Mouse (Mus musculus): ENCODE results near the gene Gm49318. TPM values are rescaled to one million over a fixed set of nuclear protein-coding genes. Genes with fewer than 3 reads are reported as not detected.
"Not testable (repeated sequence)": the region's sequence is repeated elsewhere in the genome, so short reads cannot be mapped to it uniquely, and the experiment has no call there.

Gene Gm49318
- polyA plus RNA-seq, 1 experiment from 2014 or later, result not detected

DNA sequence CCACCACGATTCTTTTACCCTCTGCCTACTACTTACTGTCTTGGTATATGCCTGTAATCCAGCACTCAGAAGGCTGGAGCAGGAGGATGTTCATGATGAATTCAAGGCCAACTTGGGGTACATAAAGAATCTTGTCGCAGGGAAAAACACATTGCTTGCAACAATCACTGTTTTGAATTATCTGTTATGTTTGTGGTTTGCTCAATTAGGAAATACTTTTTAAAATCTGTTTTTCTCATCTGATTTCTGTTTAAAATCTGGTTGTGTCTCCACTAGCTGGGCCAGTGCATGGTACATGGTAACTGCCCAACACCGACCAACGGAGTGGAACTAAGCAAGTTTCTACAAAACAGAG, 13.6 kb upstream of the Gm49318 start:
- WGBS, result 37% methylated on average over 4 of the region's 4 CpGs
- ATAC-seq (ENCODE audit: low read depth), result no peak
- H3K36me3 ChIP-seq (ENCODE audit: control insufficient read depth, insufficient read depth, low read length), result no peaks in the 10 kb centered on the region
- peak overlapping the region; percentile 65 for H3K4me2 ChIP-seq (ENCODE audit: low read depth, low read length)
- peak overlapping the region; percentile 64 for H3K9ac ChIP-seq (replicated peaks; ENCODE audit: low read depth, low read length)
- peak overlapping the region; percentile 77 for H3K4me3 ChIP-seq (ENCODE audit: low read depth, low read length)
- H3K27ac ChIP-seq (ENCODE audit: low read depth, low read length), result no peak overlapping the region
- H3K27me3 ChIP-seq (ENCODE audit: control insufficient read depth, insufficient read depth, low read length), result no peaks in the 10 kb centered on the region
- peaks cover 6% of the 10 kb centered on the region for H3K4me1 ChIP-seq (ENCODE audit: control insufficient read depth, insufficient read depth, low read length)
- H3K9me3 ChIP-seq (ENCODE audit: control insufficient read depth, low read length), result no peaks in the 10 kb centered on the region

DNA sequence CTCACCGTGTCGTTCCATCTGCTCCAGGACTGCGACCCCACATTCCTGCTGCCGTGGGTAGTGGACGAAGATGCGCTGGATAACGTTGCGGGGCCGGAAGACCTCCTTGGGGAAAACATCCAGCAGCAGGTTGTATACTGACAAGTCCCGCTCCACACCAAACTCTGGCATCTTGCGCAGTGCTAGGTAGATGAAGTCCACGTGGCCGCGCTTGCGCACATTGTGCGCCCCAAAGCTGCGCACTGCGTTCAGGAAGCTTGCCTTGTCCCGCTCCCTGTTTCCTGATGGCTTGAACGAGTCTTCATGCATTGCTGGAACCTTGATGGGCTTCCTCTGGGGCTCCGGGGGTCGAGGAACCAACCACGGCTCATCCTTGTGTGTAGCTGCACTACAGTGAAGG, 5.2 kb upstream of the Gm49318 start:
- Histone ChIP-seq H3K4me1 (ENCODE audit: control insufficient read depth, insufficient read depth, low read length) (peaks cover 6% of the 10 kb centered on the region; the same call in 1 of the 2 replicates), H3K36me3 (ENCODE audit: control insufficient read depth, insufficient read depth, low read length) (no peaks in the 10 kb centered on the region), H3K9me3 (ENCODE audit: control insufficient read depth, low read length) (no peaks in the 10 kb centered on the region), H3K4me3 (ENCODE audit: low read depth, low read length) (no peak overlapping the region), H3K4me2 (ENCODE audit: low read depth, low read length) (no peak overlapping the region), H3K9ac (replicated peaks; ENCODE audit: low read depth, low read length) (no peak overlapping the region), H3K27ac (ENCODE audit: low read depth, low read length) (no peak overlapping the region), H3K27me3 (ENCODE audit: control insufficient read depth, insufficient read depth, low read length) (no peaks in the 10 kb centered on the region)
- WGBS, result 94% methylated on average over 23 of the region's 23 CpGs
- ATAC-seq (ENCODE audit: low read depth), result no peak

DNA sequence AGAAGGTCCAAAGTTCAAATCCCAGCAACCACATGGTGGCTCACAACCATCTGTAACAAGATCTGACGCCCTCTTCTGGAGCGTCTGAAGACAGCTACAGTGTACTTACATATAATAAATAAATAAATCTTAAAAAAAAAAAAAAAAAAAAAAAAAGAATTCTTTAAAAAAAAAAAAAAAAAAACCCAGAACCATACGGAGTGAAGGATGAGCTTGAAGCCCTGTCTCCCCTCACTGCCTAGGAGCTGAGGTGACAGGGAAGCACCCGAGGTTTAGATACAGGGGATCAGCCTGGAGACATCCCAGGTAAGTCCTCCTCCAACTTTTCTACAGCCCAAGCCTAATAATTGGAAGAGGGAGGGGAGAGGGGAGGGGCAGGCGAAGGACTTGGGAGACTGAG, 4.7 kb upstream of the Gm49318 start:
- not testable (repeated sequence) for H3K4me3 ChIP-seq (ENCODE audit: low read depth, low read length); ATAC-seq (ENCODE audit: low read depth); H3K9me3 ChIP-seq (ENCODE audit: control insufficient read depth, low read length); H3K4me1 ChIP-seq (ENCODE audit: control insufficient read depth, insufficient read depth, low read length); H3K27me3 ChIP-seq (ENCODE audit: control insufficient read depth, insufficient read depth, low read length); H3K4me2 ChIP-seq (ENCODE audit: low read depth, low read length); H3K36me3 ChIP-seq (ENCODE audit: control insufficient read depth, insufficient read depth, low read length); H3K9ac ChIP-seq (replicated peaks; ENCODE audit: low read depth, low read length); H3K27ac ChIP-seq (ENCODE audit: low read depth, low read length)
- WGBS, result 82% methylated on average over 5 of the region's 5 CpGs

GRCm38 (mm10) chr9:22072276-22072675, 1.2 kb upstream of the Gm49318 start:
- Histone ChIP-seq H3K36me3 (ENCODE audit: control insufficient read depth, insufficient read depth, low read length) (0 out of 2 replicates have a peak, but pooled peaks cover 6% of the 10 kb centered on the region), H3K9ac (replicated peaks; ENCODE audit: low read depth, low read length) (no peak overlapping the region), H3K27ac (ENCODE audit: low read depth, low read length) (no peak overlapping the region), H3K9me3 (ENCODE audit: control insufficient read depth, low read length) (no peaks in the 10 kb centered on the region), H3K4me3 (ENCODE audit: low read depth, low read length) (no peak overlapping the region), H3K4me1 (ENCODE audit: control insufficient read depth, insufficient read depth, low read length) (peaks cover 12% of the 10 kb centered on the region), H3K27me3 (ENCODE audit: control insufficient read depth, insufficient read depth, low read length) (no peaks in the 10 kb centered on the region), H3K4me2 (ENCODE audit: low read depth, low read length) (no peak overlapping the region)
- 95% methylated on average over 4 of the region's 4 CpGs for WGBS
- ATAC-seq (ENCODE audit: low read depth), result no peak

DNA sequence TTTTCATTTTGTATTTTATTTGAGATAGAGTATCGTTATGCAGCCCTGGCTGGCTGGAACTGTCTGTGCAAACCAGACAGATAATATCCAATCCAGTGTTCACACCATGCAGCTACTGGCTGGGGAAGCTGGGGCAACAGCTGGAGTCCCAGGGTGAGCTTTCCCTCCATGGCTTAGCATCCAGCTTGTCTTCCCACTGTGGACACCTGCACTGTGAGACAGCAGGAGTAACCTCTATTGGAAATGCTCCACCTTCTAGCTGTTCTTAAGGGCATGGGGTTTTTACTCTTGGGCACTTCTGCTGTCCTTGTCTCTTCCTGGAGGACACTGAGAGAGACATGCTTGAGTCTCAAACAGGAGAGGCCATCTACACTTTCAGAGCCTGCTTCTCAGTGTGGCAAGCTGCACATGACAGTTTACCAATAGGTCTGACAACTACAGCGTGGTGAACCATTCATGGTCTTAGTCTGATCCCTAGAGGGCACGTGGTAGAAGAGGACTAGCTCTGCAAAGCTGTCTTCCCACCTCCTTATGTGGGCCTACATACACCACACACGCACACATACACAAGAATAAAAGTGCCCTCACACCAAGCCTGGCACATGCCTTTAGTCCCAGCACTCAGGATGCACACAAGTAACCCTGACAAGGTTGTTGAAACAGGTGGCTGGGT, 1.0 kb downstream of the Gm49318 start:
- H3K9me3 ChIP-seq (ENCODE audit: control insufficient read depth, low read length), result no peaks in the 10 kb centered on the region
- no peaks in the 10 kb centered on the region for H3K27me3 ChIP-seq (ENCODE audit: control insufficient read depth, insufficient read depth, low read length)
- peaks cover 12% of the 10 kb centered on the region for H3K4me1 ChIP-seq (ENCODE audit: control insufficient read depth, insufficient read depth, low read length)
- peak overlapping the region; percentile 52 for H3K4me2 ChIP-seq (ENCODE audit: low read depth, low read length)
- ATAC-seq (ENCODE audit: low read depth), result peak; percentile 8; the same call in 1 of the 2 replicates
- H3K9ac ChIP-seq (replicated peaks; ENCODE audit: low read depth, low read length), result peak overlapping the region; percentile 94; the same call in 1 of the 2 replicates
- 77% methylated on average over 4 of the region's 4 CpGs for WGBS
- H3K27ac ChIP-seq (ENCODE audit: low read depth, low read length), result peak overlapping the region; percentile 98; the same call in 1 of the 2 replicates
- H3K4me3 ChIP-seq (ENCODE audit: low read depth, low read length), result peak overlapping the region; percentile 83
- H3K36me3 ChIP-seq (ENCODE audit: control insufficient read depth, insufficient read depth, low read length), result peaks cover 15% of the 10 kb centered on the region

DNA sequence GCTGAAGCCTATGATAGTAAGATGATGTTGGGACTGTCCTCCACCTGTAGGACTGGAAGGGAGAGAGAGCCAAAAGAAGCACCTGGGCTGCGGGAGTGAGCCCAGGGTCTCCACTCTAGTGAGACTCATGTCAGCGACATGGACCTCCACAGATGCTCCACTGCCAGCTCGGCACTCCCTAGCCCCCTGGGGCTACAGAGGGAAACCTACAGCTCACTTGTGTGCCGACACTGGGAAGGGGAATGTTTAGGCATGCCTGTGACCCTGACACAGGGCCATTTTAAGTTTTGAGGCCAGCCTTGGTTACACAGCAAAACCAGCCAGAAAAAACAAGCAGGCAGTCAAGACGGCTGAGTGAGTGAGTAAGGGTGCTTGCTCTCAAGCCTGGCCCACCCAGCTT, 3.9 kb downstream of the Gm49318 start:
- 85% methylated on average over 5 of the region's 5 CpGs for WGBS
- Histone ChIP-seq H3K9ac (replicated peaks; ENCODE audit: low read depth, low read length) (no peak overlapping the region), H3K27me3 (ENCODE audit: control insufficient read depth, insufficient read depth, low read length) (no peaks in the 10 kb centered on the region), H3K9me3 (ENCODE audit: control insufficient read depth, low read length) (no peaks in the 10 kb centered on the region), H3K4me1 (ENCODE audit: control insufficient read depth, insufficient read depth, low read length) (peaks cover 12% of the 10 kb centered on the region), H3K27ac (ENCODE audit: low read depth, low read length) (no peak overlapping the region), H3K4me2 (ENCODE audit: low read depth, low read length) (no peak overlapping the region), H3K36me3 (ENCODE audit: control insufficient read depth, insufficient read depth, low read length) (peaks cover 29% of the 10 kb centered on the region), H3K4me3 (ENCODE audit: low read depth, low read length) (no peak overlapping the region)
- no peak for ATAC-seq (ENCODE audit: low read depth)

DNA sequence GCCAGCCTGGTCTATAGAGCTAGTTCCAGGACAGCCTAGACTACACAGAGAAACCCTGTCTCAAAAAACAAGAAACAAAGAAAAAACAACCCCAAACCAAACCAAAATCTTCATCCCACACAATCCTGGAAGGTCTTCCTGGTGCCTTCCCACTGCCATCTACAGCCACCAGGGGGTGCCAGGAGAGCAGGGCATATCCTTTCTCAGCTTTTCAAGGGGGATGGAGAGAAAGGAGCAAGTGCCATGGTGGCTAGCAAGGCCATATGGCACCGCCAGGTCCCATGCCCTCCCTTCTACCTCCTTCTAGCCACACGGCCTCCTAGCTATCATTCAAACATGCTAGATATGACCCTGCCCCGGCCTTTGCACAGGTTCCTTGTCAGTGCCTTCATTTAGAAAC, 4.6 kb downstream of the Gm49318 start:
- no peak overlapping the region for H3K4me3 ChIP-seq (ENCODE audit: low read depth, low read length)
- no peaks in the 10 kb centered on the region for H3K9me3 ChIP-seq (ENCODE audit: control insufficient read depth, low read length)
- peaks cover 29% of the 10 kb centered on the region for H3K36me3 ChIP-seq (ENCODE audit: control insufficient read depth, insufficient read depth, low read length)
- peaks cover 6% of the 10 kb centered on the region for H3K4me1 ChIP-seq (ENCODE audit: control insufficient read depth, insufficient read depth, low read length)
- H3K27me3 ChIP-seq (ENCODE audit: control insufficient read depth, insufficient read depth, low read length), result no peaks in the 10 kb centered on the region
- H3K4me2 ChIP-seq (ENCODE audit: low read depth, low read length), result no peak overlapping the region
- ATAC-seq (ENCODE audit: low read depth), result no peak
- H3K9ac ChIP-seq (replicated peaks; ENCODE audit: low read depth, low read length), result no peak overlapping the region
- H3K27ac ChIP-seq (ENCODE audit: low read depth, low read length), result no peak overlapping the region
- WGBS, result 75% methylated on average over 3 of the region's 3 CpGs

- Histone ChIP-seq H3K4me3 (ENCODE audit: low read depth, low read length) (no peak overlapping the region), H3K27ac (ENCODE audit: low read depth, low read length) (no peak overlapping the region), H3K27me3 (ENCODE audit: control insufficient read depth, insufficient read depth, low read length) (no peaks in the 10 kb centered on the region), H3K4me2 (ENCODE audit: low read depth, low read length) (no peak overlapping the region), H3K9ac (replicated peaks; ENCODE audit: low read depth, low read length) (no peak overlapping the region), H3K9me3 (ENCODE audit: control insufficient read depth, low read length) (no peaks in the 10 kb centered on the region), H3K36me3 (ENCODE audit: control insufficient read depth, insufficient read depth, low read length) (peaks cover 29% of the 10 kb centered on the region), H3K4me1 (ENCODE audit: control insufficient read depth, insufficient read depth, low read length) (peaks cover 6% of the 10 kb centered on the region)
- WGBS, result 98% methylated on average over 11 of the region's 11 CpGs
- no peak for ATAC-seq (ENCODE audit: low read depth)
These were observed 5.4 kb downstream of the Gm49318 start for GRCm38 (mm10) chr9:22065642-22066041.

DNA sequence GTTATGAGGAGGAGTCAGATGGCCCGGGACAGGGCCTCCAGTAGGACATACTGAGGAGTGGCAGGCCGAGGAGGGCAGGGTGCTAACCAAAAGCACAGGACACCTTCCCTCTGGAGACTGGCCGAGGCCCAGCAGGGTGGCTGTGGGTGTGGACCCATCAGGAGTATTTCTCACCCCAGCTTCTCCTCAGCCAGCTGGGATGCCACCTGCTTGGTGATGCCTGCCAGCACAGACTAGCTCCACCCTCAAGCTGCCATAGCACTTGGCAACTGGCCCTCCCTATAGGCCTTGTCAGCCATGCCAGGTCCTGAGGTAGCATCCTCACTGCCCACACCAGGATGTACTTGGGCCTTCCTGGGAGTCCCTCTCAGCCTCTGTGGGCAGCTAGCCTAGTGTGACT, 6.7 kb downstream of the Gm49318 start:
- H3K4me1 ChIP-seq (ENCODE audit: control insufficient read depth, insufficient read depth, low read length), result no peaks in the 10 kb centered on the region
- ATAC-seq (ENCODE audit: low read depth), result no peak
- H3K4me3 ChIP-seq (ENCODE audit: low read depth, low read length), result no peak overlapping the region
- H3K4me2 ChIP-seq (ENCODE audit: low read depth, low read length), result no peak overlapping the region
- H3K27me3 ChIP-seq (ENCODE audit: control insufficient read depth, insufficient read depth, low read length), result no peaks in the 10 kb centered on the region
- WGBS, result 92% methylated on average over 3 of the region's 3 CpGs
- no peak overlapping the region for H3K27ac ChIP-seq (ENCODE audit: low read depth, low read length)
- H3K9ac ChIP-seq (replicated peaks; ENCODE audit: low read depth, low read length), result no peak overlapping the region
- peaks cover 35% of the 10 kb centered on the region for H3K36me3 ChIP-seq (ENCODE audit: control insufficient read depth, insufficient read depth, low read length)
- no peaks in the 10 kb centered on the region for H3K9me3 ChIP-seq (ENCODE audit: control insufficient read depth, low read length)
